Mouse (Mus musculus) brain, embryonic 14.5 days (tissue): Measurements from ENCODE around the gene Cux1.

Source experiments
- CTCF ChIP-seq: fragments of 200-500 bp; IDR thresholded peaks from 2 replicates; pipeline ENCODE4 v1.5.1; 2012; ENCODE audit warnings: inconsistent platforms, mild to moderate bottlenecking, moderate library complexity, borderline replicate concordance; ENCODE audit not compliant: insufficient read depth, insufficient read length; ENCODE audit errors: extremely low read depth
- POLR2A ChIP-seq: fragments of 200-500 bp; IDR thresholded peaks from 2 replicates; pipeline ENCODE4 v1.6.1; 2012; ENCODE audit warnings: mild to moderate bottlenecking, inconsistent platforms, borderline replicate concordance; ENCODE audit not compliant: poor library complexity, insufficient read depth, insufficient read length, severe bottlenecking; ENCODE audit errors: extremely low read depth

DNA sequence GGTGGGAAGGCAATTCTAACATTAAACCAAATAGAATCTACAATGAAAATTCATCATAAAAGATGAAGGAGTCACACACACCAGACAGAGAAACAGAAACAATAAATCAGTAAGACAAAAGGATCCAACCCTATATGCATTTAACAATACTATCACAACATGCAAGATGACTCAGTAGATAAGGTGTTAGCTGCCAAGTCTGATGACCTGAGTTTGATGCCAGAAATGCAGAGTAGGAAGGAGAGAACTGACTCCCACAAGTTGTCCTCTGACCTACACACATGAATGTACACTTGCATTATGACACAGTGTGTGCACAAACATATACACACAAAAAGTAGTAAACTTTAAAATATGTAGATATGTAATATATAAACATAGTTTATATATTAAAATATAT is 24.1 kb downstream of the Cux1 start:
- TF ChIP-seq POLR2A (no peak), CTCF (no peak)
